Mouse (Mus musculus): ENCODE results near the gene Arid4b. TPM values are rescaled to one million over a fixed set of nuclear protein-coding genes. Genes with fewer than 3 reads are reported as not detected.

Gene Arid4b
- polyA plus RNA-seq, 1 experiment from 2014 or later, result 87.8 TPM

- H3K4me1 ChIP-seq (replicated peaks), result peaks cover 22% of the 10 kb centered on the region
- WGBS, result 98% methylated on average over 2 of the region's 2 CpGs
- no peak overlapping the region for H3K4me3 ChIP-seq
- no peaks in the 10 kb centered on the region for H3K27me3 ChIP-seq
- no peaks in the 10 kb centered on the region for H3K36me3 ChIP-seq
- no peak for ATAC-seq (ENCODE audit: low read depth)
- no peak overlapping the region for H3K9ac ChIP-seq
- H3K4me2 ChIP-seq, result no peak overlapping the region
- H3K27ac ChIP-seq (replicated peaks), result no peak overlapping the region
- H3K9me3 ChIP-seq, result no peaks in the 10 kb centered on the region
These were observed 52.8 kb downstream of the Arid4b start for GRCm38 (mm10) chr13:14115805-14116204.

GRCm38 (mm10) chr13:14131651-14132050, 68.6 kb downstream of the Arid4b start:
- 50% methylated on average over 1 of the region's 1 CpGs for WGBS
- H3K9me3 ChIP-seq, result no peaks in the 10 kb centered on the region
- peak; percentile 71 for ATAC-seq (ENCODE audit: low read depth)
- H3K4me1 ChIP-seq (replicated peaks), result peaks cover 8% of the 10 kb centered on the region
- H3K4me3 ChIP-seq, result no peak overlapping the region
- H3K4me2 ChIP-seq, result no peak overlapping the region; the same call in 1 of the 2 replicates
- no peaks in the 10 kb centered on the region for H3K27me3 ChIP-seq
- peak overlapping the region; percentile 52; the same call in 1 of the 2 replicates for H3K27ac ChIP-seq (replicated peaks)
- H3K9ac ChIP-seq, result no peak overlapping the region
- peaks cover 23% of the 10 kb centered on the region for H3K36me3 ChIP-seq

GRCm38 (mm10) chr13:14142294-14142966, 79.4 kb downstream of the Arid4b start:
- no peak for ATAC-seq (ENCODE audit: low read depth)
- Histone ChIP-seq H3K27ac (replicated peaks) (no peak overlapping the region), H3K27me3 (no peaks in the 10 kb centered on the region), H3K9me3 (no peaks in the 10 kb centered on the region), H3K4me2 (no peak overlapping the region), H3K4me1 (replicated peaks) (no peaks in the 10 kb centered on the region), H3K36me3 (peaks cover 22% of the 10 kb centered on the region), H3K9ac (no peak overlapping the region), H3K4me3 (no peak overlapping the region)
- 96% methylated on average over 2 of the region's 2 CpGs for WGBS

GRCm38 (mm10) chr13:14177989-14178388, 115.0 kb downstream of the Arid4b start:
- Histone ChIP-seq H3K4me2 (no peak overlapping the region), H3K9ac (no peak overlapping the region), H3K36me3 (peaks cover 10% of the 10 kb centered on the region; the same call in 1 of the 2 replicates), H3K4me3 (no peak overlapping the region), H3K9me3 (no peaks in the 10 kb centered on the region), H3K27ac (replicated peaks) (no peak overlapping the region), H3K4me1 (replicated peaks) (no peaks in the 10 kb centered on the region), H3K27me3 (no peaks in the 10 kb centered on the region)
- 96% methylated on average over 1 of the region's 1 CpGs for WGBS
- ATAC-seq (ENCODE audit: low read depth), result no peak

GRCm38 (mm10) chr13:14179669-14180068, 116.6 kb downstream of the Arid4b start:
- 79% methylated on average over 3 of the region's 3 CpGs for WGBS
- H3K4me1 ChIP-seq (replicated peaks), result no peaks in the 10 kb centered on the region
- peaks cover 14% of the 10 kb centered on the region; the same call in 1 of the 2 replicates for H3K36me3 ChIP-seq
- H3K27me3 ChIP-seq, result no peaks in the 10 kb centered on the region
- no peak overlapping the region for H3K9ac ChIP-seq
- no peaks in the 10 kb centered on the region for H3K9me3 ChIP-seq
- no peak overlapping the region for H3K27ac ChIP-seq (replicated peaks)
- H3K4me2 ChIP-seq, result no peak overlapping the region
- no peak overlapping the region for H3K4me3 ChIP-seq
- no peak for ATAC-seq (ENCODE audit: low read depth)

GRCm38 (mm10) chr13:14245946-14246345, 182.9 kb downstream of the Arid4b start:
- Histone ChIP-seq H3K4me1 (replicated peaks) (no peaks in the 10 kb centered on the region), H3K27ac (replicated peaks) (no peak overlapping the region), H3K27me3 (no peaks in the 10 kb centered on the region), H3K9ac (no peak overlapping the region), H3K4me2 (no peak overlapping the region), H3K9me3 (no peaks in the 10 kb centered on the region), H3K36me3 (peaks cover 14% of the 10 kb centered on the region; the same call in 1 of the 2 replicates), H3K4me3 (no peak overlapping the region)
- ATAC-seq (ENCODE audit: low read depth), result no peak
- 54% methylated on average over 2 of the region's 2 CpGs for WGBS

Other genes with a start within 250 kb of the Arid4b start
- gene B3galnt2, start 108.8 kb upstream of the Arid4b start, polyA plus RNA-seq (2015; fragmentation: Nextera tagmentation; extraction: Ambion mirVana), result 18.8 and 19.9 TPM in 2 replicates
- 93.6 and 102 TPM in 2 replicates for gene Tbce, start 23.6 kb upstream of the Arid4b start, polyA plus RNA-seq (2015; fragmentation: Nextera tagmentation; extraction: Ambion mirVana)
- gene Ggps1, start 256 bp downstream of the Arid4b start, polyA plus RNA-seq (2015; fragmentation: Nextera tagmentation; extraction: Ambion mirVana), result 73.4 and 83.1 TPM in 2 replicates